Mouse (Mus musculus): ENCODE measurements around the gene Rhbdd3. TPM values are rescaled to one million over a fixed set of nuclear protein-coding genes. Genes with fewer than 3 reads are reported as not detected.
"Not testable (repeated sequence)": the region's sequence is repeated elsewhere in the genome, so short reads cannot be mapped to it uniquely, and the experiment has no call there.

The Rhbdd3 gene
- polyA plus RNA-seq, 1 experiment from 2014 or later = 27.9 TPM

DNA sequence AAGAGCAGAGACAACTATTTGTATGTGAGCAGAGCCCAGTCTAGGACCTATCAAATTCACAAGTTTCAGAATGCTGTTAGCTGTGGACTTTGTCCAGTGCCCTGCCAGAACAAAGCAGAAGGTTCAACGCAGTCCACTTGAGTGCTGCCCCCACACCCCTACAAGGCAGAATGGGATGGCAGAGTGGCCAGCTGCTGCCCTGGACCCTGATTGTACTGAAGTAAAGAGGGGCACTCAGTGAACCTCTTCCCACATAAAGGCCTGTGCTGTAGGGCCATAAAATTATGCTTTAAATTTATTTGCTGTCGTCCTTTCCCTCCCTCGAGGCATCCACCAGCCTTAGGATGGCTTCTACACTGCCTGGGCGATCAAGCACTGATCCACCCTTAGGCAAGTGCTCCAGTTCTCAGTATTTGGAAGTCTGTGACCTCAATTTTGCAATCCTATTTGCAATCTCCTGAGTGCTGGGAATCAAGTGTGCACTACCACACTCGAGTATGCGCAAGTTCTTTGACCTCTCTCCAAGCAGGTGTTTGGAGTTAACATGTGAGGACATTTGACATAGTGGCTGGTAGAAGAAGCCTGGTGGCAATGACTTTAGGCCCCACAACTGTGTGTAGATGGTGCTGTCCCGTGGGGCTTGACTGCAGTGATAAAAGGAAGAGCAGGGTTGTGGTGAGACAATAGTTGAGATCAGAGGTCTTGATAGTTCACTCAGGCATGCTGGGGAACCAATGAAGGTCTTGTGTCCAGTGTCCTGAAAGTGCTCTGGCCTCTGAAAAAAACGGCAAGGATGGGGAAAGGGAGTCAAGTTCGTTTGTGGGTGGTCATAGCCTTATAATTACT is 30.4 kb upstream of the Rhbdd3 start:
- peaks cover 16% of the 10 kb centered on the region for H3K27me3 ChIP-seq
- no peak for ATAC-seq (ENCODE audit: insufficient number of reproducible peaks, insufficient read depth, low FRiP score, low TSS enrichment)
- H3K4me2 ChIP-seq (replicated peaks) = no peak overlapping the region
- H3K36me3 ChIP-seq = peaks cover 53% of the 10 kb centered on the region
- 85% methylated on average over 9 of the region's 9 CpGs for WGBS
- no peak overlapping the region for H3K4me3 ChIP-seq
- no peak overlapping the region for H3K27ac ChIP-seq
- H3K4me1 ChIP-seq = peaks cover 15% of the 10 kb centered on the region
- H3K9me3 ChIP-seq = no peaks in the 10 kb centered on the region
- H3K9ac ChIP-seq = no peak overlapping the region

DNA sequence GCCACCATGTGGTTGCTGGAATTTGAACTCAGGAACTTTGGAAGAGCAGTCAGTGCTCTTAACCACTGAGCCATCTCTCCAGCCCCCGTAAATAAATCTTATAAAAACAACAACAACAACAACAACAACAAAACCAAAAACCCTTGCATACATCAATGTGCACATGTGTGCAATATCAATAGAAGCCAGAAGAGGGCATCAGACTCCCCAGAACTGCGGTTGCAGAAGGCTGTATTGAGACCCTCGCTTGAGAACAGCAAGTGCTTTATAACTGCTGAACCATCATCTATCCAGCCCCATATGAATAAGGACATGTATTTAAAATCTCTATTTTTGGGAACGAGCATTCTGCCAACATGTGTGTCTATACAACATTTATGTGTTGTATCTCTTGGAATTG is 23.8 kb upstream of the Rhbdd3 start:
- no peak overlapping the region for H3K9ac ChIP-seq
- no peaks in the 10 kb centered on the region for H3K4me1 ChIP-seq
- no peaks in the 10 kb centered on the region for H3K9me3 ChIP-seq
- no peak overlapping the region for H3K4me3 ChIP-seq
- no peaks in the 10 kb centered on the region for H3K27me3 ChIP-seq
- H3K27ac ChIP-seq = no peak overlapping the region
- H3K36me3 ChIP-seq = peaks cover 83% of the 10 kb centered on the region
- ATAC-seq (ENCODE audit: insufficient number of reproducible peaks, insufficient read depth, low FRiP score, low TSS enrichment) = no peak
- H3K4me2 ChIP-seq (replicated peaks) = no peak overlapping the region
- WGBS = 79% methylated on average over 4 of the region's 4 CpGs

DNA sequence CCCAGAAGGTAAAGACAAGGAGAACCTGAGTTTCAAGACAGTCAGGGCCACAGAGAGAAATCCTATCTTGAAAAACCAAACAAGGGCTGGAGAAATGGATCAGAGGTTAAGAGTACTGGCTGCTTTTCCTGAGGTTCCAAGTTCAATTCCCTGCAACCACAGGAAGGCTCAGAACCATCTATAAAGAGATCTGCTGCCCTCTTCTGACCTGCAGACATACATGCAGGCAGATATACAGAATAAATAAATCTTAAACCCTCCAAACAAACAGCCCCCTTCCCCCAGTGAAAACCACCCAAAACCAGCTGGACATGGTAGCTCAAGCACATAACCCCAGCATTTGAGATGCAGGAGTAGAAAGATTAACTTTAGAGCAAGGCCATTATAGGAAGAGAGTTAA is 23.0 kb upstream of the Rhbdd3 start:
- Histone ChIP-seq H3K27ac (no peak overlapping the region), H3K36me3 (peaks cover 83% of the 10 kb centered on the region), H3K9me3 (no peaks in the 10 kb centered on the region), H3K9ac (no peak overlapping the region), H3K27me3 (no peaks in the 10 kb centered on the region), H3K4me2 (replicated peaks) (no peak overlapping the region), H3K4me1 (no peaks in the 10 kb centered on the region), H3K4me3 (no peak overlapping the region)
- ATAC-seq (ENCODE audit: insufficient number of reproducible peaks, insufficient read depth, low FRiP score, low TSS enrichment) = no peak

DNA sequence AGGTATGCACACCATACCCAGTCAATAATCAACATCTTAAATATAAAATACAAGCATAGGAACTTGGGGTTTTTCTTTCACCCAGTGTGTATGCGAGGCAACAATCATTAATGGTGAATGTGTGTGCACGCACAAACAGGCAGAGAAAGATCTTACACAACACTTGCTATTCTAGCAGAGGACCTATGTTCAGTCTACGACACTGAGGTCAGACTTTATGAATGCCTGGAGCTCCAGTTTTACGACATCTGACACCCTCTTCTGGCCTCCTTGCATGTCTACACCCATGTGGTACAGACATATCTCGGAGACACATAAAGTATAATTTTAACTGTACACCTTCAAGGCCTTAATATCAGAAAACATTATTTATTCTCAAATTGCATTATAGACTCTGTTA is 21.9 kb upstream of the Rhbdd3 start:
- not testable (repeated sequence) for H3K9ac ChIP-seq; H3K27ac ChIP-seq; H3K27me3 ChIP-seq; H3K4me2 ChIP-seq (replicated peaks); H3K9me3 ChIP-seq; H3K4me3 ChIP-seq; H3K4me1 ChIP-seq; ATAC-seq (ENCODE audit: insufficient number of reproducible peaks, insufficient read depth, low FRiP score, low TSS enrichment)
- 86% methylated on average over 4 of the region's 5 CpGs for WGBS
- H3K36me3 ChIP-seq = peaks cover 78% of the 10 kb centered on the region

DNA sequence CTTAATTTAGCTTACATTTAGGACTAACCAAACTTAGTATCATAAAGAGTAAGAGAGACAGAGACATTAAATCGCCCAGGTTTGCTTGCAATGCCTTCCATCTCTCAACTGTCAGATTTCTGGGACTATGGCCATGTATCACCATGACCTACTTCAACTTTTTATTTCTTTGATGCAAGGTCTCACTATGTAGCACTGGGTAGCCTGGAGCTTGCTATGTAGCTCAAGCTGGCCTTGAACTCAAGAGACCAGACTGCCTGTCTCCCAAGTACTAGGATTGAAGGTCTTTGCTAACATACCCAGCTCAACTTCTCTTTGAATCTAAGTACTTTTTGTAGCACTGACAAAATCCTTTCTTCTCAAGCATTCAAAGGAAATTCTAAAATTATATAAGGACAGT is 9.6 kb upstream of the Rhbdd3 start:
- Histone ChIP-seq H3K27ac (no peak overlapping the region), H3K9ac (no peak overlapping the region), H3K9me3 (no peaks in the 10 kb centered on the region), H3K4me3 (no peak overlapping the region), H3K27me3 (no peaks in the 10 kb centered on the region), H3K36me3 (peaks cover 80% of the 10 kb centered on the region), H3K4me1 (no peaks in the 10 kb centered on the region), H3K4me2 (replicated peaks) (no peak overlapping the region)
- ATAC-seq (ENCODE audit: insufficient number of reproducible peaks, insufficient read depth, low FRiP score, low TSS enrichment) = no peak
- WGBS = 98% methylated on average over 1 of the region's 1 CpGs

DNA sequence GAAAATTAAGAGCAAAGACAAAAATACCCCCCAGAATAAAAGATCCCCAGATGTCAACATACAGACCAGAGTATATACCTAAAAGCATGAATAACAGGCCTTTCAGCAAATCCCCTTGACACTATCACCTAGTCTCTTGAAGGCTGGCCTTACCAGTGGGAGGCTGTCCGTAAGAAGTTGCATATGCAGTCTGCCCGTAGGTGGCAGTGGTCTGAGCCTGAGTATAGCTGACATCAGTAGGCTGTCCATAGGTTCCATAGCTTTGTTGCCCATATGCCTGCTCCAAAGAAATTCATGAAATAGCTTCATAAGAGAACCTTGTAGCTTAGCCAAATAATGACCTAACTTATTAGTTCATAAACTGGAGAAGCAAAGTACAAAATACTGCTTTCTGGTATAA is 7.0 kb upstream of the Rhbdd3 start:
- no peak overlapping the region for H3K9ac ChIP-seq
- no peak for ATAC-seq (ENCODE audit: insufficient number of reproducible peaks, insufficient read depth, low FRiP score, low TSS enrichment)
- H3K4me2 ChIP-seq (replicated peaks) = no peak overlapping the region
- WGBS = 61% methylated on average over 2 of the region's 2 CpGs
- H3K36me3 ChIP-seq = peaks cover 54% of the 10 kb centered on the region
- H3K4me1 ChIP-seq = peaks cover 5% of the 10 kb centered on the region
- no peak overlapping the region for H3K4me3 ChIP-seq
- no peak overlapping the region for H3K27ac ChIP-seq
- H3K27me3 ChIP-seq = no peaks in the 10 kb centered on the region
- no peaks in the 10 kb centered on the region for H3K9me3 ChIP-seq

DNA sequence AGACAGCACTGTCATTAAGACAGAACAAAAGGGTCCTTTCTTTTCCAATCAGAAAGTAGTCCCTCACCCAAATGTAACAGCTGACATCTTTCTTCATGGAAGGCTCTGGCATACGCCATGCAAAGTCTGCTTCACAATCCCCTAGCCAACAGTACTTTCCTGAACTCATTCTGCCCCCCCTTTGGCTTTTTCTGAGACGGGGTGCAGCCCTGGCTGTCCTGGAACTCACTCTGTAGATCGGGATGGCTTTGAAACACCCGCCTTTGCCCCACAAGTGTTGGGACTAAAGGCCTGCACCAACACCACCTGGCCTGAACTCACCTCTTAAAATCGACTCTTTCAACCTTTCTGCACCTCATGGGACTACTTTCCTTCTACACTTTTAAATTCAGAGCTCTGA is 2.8 kb upstream of the Rhbdd3 start:
- Histone ChIP-seq H3K9me3 (no peaks in the 10 kb centered on the region), H3K4me2 (replicated peaks) (peak overlapping the region; percentile 14; the same call in 1 of the 2 replicates), H3K27me3 (no peaks in the 10 kb centered on the region), H3K4me3 (no peak overlapping the region), H3K9ac (no peak overlapping the region), H3K36me3 (peaks cover 20% of the 10 kb centered on the region), H3K4me1 (peaks cover 19% of the 10 kb centered on the region), H3K27ac (no peak overlapping the region)
- WGBS = 73% methylated on average over 5 of the region's 5 CpGs
- no peak for ATAC-seq (ENCODE audit: insufficient number of reproducible peaks, insufficient read depth, low FRiP score, low TSS enrichment)

DNA sequence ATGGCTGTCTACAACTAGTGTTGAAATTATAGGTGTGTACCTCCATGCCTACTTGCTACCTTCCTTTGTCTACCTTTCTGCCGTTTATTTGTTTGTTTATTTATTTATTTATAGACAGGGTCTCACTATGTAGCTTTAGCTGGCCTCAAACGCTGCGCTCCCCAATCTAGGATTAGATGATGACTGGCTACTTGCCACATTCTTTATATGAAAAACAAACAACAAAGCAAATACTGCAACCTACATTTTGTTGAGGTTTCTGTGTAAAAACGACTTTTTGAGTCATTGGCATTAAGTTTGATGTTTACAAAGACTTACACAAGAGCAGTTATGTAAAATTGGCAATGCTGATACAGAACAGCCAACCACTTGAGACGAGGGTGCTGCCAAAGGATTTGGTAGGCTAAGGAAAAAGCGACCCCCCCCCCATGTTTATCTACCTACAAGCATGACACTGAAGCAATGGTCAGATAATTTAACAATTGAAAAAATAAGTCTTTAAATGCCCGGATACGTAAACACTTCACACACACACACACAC is 2.2 kb upstream of the Rhbdd3 start:
- Histone ChIP-seq H3K36me3 (peaks cover 18% of the 10 kb centered on the region), H3K9me3 (no peaks in the 10 kb centered on the region), H3K4me3 (peak overlapping the region; percentile 69), H3K27ac (no peak overlapping the region), H3K27me3 (no peaks in the 10 kb centered on the region), H3K4me1 (peaks cover 25% of the 10 kb centered on the region), H3K4me2 (replicated peaks) (peak overlapping the region; percentile 83), H3K9ac (peak overlapping the region; percentile 90)
- WGBS = 71% methylated on average over 8 of the region's 8 CpGs
- ATAC-seq (ENCODE audit: insufficient number of reproducible peaks, insufficient read depth, low FRiP score, low TSS enrichment) = no peak

DNA sequence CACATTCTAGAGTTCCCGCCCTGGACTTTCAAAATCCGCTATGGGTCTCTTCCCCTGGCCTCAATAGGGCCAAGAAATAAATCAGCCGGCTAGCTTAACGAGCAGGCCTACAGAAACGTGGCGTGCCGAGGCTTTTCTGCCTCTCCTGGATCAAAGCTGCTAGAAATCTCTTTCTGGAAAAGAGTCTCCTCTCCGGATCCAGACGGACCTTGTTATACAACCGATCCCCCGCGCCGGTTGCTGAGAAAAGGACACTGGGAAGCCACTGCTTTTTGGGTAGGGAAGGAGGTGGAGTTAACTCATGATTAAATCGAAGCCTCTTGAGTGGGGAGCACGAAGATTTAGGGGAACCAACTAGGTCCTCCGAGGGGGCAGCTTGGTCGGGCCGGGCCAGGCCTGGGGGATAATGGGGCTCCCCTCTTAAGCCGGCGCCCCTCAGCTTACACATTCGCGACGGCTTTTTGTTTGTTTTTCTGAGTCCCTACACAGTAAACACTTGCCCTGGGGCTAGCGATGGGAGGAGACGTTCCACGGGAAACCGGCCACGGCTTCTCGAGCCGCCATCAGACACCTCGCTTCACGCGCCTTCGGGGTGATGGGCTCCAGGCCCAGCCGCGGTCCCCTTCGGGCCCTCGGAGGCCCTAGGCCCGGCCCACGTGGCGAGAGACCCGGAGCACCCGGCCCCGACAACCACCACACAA is 541 bp upstream of the Rhbdd3 start:
- H3K4me2 ChIP-seq (replicated peaks) = peak overlapping the region; percentile 83
- peaks cover 25% of the 10 kb centered on the region for H3K4me1 ChIP-seq
- no peaks in the 10 kb centered on the region for H3K9me3 ChIP-seq
- peak overlapping the region; percentile 90 for H3K9ac ChIP-seq
- H3K27ac ChIP-seq = peak overlapping the region; percentile 97
- ATAC-seq (ENCODE audit: insufficient number of reproducible peaks, insufficient read depth, low FRiP score, low TSS enrichment) = 0 out of 2 replicates have a peak, but pooled peaks have one; percentile 13
- peak overlapping the region; percentile 69 for H3K4me3 ChIP-seq
- H3K27me3 ChIP-seq = no peaks in the 10 kb centered on the region
- under 1% methylated on average over 44 of the region's 44 CpGs for WGBS
- H3K36me3 ChIP-seq = peaks cover 11% of the 10 kb centered on the region; the same call in 1 of the 2 replicates

DNA sequence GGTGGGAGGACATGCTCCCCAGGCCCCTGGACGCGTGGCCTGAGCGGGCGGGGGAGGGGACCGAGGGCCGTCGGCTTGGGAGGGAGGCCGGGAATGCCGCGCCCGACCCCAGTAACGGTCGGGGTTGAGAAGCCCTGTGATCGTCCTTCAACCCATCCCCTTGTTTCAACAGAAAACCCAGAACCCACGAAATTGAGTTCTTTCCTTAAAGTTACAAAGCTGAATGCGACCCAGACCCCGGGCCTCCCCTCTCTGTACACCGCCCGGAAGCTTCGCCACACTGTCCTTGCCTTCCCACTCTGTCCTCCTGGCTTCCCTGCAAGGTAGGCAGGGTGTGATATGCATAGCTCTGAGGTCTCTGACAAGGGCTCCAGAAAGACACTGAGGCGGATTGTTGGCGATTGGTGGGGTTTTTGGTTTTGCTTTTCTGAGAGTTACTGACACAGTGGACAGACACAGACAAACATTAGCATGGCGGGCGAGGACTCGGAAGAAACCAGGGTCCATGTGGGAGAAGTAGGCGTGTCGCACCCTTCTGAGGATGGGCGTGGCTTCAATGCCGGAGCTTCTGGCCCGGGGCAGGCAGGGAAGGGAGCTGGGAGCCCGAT is 954 bp downstream of the Rhbdd3 start:
- peaks cover 25% of the 10 kb centered on the region for H3K4me1 ChIP-seq
- H3K4me2 ChIP-seq (replicated peaks) = peak overlapping the region; percentile 58
- no peaks in the 10 kb centered on the region for H3K9me3 ChIP-seq
- no peaks in the 10 kb centered on the region for H3K27me3 ChIP-seq
- H3K9ac ChIP-seq = peak overlapping the region; percentile 90
- H3K27ac ChIP-seq = peak overlapping the region; percentile 97
- peak overlapping the region; percentile 69 for H3K4me3 ChIP-seq
- H3K36me3 ChIP-seq = peaks cover 18% of the 10 kb centered on the region
- peak; percentile 81 for ATAC-seq (ENCODE audit: insufficient number of reproducible peaks, insufficient read depth, low FRiP score, low TSS enrichment)
- 1% methylated on average over 31 of the region's 31 CpGs for WGBS

DNA sequence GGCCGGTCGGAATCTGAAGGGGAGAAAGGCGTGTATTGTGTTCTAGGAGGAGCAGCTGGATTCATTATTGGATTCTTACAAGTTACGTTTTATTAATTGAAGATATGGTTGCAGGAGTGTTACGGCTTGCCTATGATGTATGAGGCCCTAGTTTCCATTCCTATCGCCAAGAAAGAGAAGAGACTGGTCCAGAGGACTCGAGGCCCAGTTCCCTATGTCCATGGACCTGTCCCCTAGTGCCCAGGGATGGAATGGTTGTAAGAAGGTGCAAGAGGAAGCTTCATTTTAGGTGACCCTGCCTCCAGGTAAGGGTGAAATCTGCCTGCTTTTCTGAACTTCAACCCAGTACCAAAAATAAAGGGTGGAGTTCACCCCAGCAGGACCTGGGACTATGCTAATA is 1.6 kb downstream of the Rhbdd3 start:
- H3K4me1 ChIP-seq = peaks cover 25% of the 10 kb centered on the region
- H3K27ac ChIP-seq = peak overlapping the region; percentile 97
- H3K36me3 ChIP-seq = peaks cover 19% of the 10 kb centered on the region
- H3K27me3 ChIP-seq = no peaks in the 10 kb centered on the region
- peak overlapping the region; percentile 58 for H3K4me2 ChIP-seq (replicated peaks)
- peak overlapping the region; percentile 69 for H3K4me3 ChIP-seq
- no peaks in the 10 kb centered on the region for H3K9me3 ChIP-seq
- ATAC-seq (ENCODE audit: insufficient number of reproducible peaks, insufficient read depth, low FRiP score, low TSS enrichment) = no peak
- under 1% methylated on average over 7 of the region's 7 CpGs for WGBS
- peak overlapping the region; percentile 90 for H3K9ac ChIP-seq
